Comparison of ENCODE assay signal across 14 mouse cellular contexts in the genomic region with DNA sequence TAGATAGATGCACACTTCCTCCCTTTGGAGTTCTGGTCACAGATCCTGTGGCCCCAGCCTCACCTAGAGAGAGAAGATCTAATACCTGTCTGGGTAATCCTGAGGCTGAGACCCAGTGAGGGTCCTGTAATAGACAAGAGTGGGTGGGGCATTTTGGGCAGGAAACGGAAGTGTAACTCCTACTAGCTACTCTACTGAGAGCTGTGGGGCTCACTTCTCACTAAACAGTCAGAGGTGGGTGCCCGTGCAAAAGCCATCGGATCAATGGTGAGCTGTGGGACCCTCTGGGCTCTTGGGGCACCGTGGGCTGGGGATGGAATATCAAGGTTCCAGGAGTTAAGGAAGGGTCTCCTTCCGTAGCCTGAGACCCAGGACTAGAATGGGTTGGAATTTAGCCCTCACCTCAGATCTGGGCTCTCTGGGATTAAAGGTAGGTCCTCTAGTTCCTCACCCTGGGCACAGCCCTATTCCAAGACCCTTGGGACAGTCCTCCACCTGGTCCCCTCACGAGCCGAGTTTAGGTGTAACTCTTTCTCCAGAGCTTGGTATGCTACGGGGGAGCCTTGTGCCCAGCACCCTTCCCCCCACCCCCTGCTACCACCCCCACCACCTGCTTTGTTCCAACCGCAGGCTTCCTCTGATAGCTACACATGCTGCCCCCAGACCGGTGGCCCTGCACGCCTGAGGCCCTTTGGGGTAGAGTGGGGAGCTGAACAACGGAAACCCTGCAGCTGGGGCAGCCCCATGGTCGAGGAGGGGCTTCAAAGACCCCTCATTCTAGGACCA. TPM values are rescaled to one million over a fixed set of nuclear protein-coding genes. Genes with fewer than 3 reads are reported as not detected.
DNase-seq lines count a peak whose midpoint lies in the region; ATAC-seq and TF ChIP-seq lines count a peak whose summit lies in the region.
"Had no signal": no experiment of that assay in that cellular context is flagged by ENCODE, and none has a peak within 500 bp of the region (broad histone marks: within the 10 kb centered on the region; RNA-seq: fewer than 3 reads in every experiment).

No protein-coding gene starts in this region.

- DNase-seq in heart, postnatal 4 days, result no peak
- peak; percentile 39 to 47 for DNase-seq in CD8-positive naive resting alpha-beta T cell, adult 2 months (ENCODE audit: low read depth in 2 of 2, low spot score in 2 of 2)
- no peak for DNase-seq in adrenal gland, adult 18-20 months (ENCODE audit: low spot score in 2 of 2)
- DNase-seq in gastrocnemius, postnatal 14 days, result no peak
- DNase-seq: cerebellum, adult 11 months had no signal

- H3K9me3 ChIP-seq in heart, embryonic 16.5 days (replicated peaks; ENCODE audit: control insufficient read depth, low read length), result no peaks in the 10 kb centered on the region
- no peaks in the 10 kb centered on the region for H3K9me3 ChIP-seq in midbrain, embryonic 13.5 days

- H3K36me3 ChIP-seq in heart, embryonic 16.5 days (ENCODE audit: control insufficient read depth, insufficient read depth), result peaks cover 28% of the 10 kb centered on the region
- H3K36me3 ChIP-seq in small intestine, adult 2 months (ENCODE audit: control insufficient read depth, insufficient read depth, low read length), result peaks cover 66% of the 10 kb centered on the region
- peaks cover 84% of the 10 kb centered on the region for H3K36me3 ChIP-seq in midbrain, embryonic 13.5 days

- peak overlapping the region; percentile 51 for H3K9ac ChIP-seq in heart, embryonic 16.5 days (ENCODE audit: low read length)
- H3K9ac ChIP-seq in midbrain, embryonic 13.5 days (replicated peaks), result no peak overlapping the region

- peak; percentile 54; the same call in 1 of the 2 replicates for TF ChIP-seq POLR2A in small intestine, adult 2 months (IDR thresholded peaks at IDR 0.05; ENCODE audit: low read depth, low read length)

- peak overlapping the region; percentile 41 for H3K27ac ChIP-seq in heart, embryonic 16.5 days (ENCODE audit: low read length)
- peak overlapping the region; percentile 73 for H3K27ac ChIP-seq in small intestine, adult 2 months (ENCODE audit: insufficient read depth, low read depth, low read length)
- no peak overlapping the region for H3K27ac ChIP-seq in midbrain, embryonic 13.5 days
- H3K27ac ChIP-seq: left cerebral cortex, adult 2 months had no signal

- peaks cover 6% of the 10 kb centered on the region for H3K4me1 ChIP-seq in heart, embryonic 16.5 days (ENCODE audit: control insufficient read depth, insufficient read depth, low read length)
- H3K4me1 ChIP-seq in small intestine, adult 2 months (ENCODE audit: control insufficient read depth, insufficient read depth, insufficient read length, low read length), result peaks cover 8% of the 10 kb centered on the region
- peaks cover 16% of the 10 kb centered on the region for H3K4me1 ChIP-seq in midbrain, embryonic 13.5 days (replicated peaks)

- 0 out of 2 replicates have a peak overlapping the region, but pooled peaks have one; percentile 5 for H3K4me2 ChIP-seq in heart, embryonic 16.5 days (ENCODE audit: low read depth, low read length)
- H3K4me2 ChIP-seq in midbrain, embryonic 13.5 days (replicated peaks), result no peak overlapping the region

- H3K4me3 ChIP-seq in heart, embryonic 16.5 days (ENCODE audit: low read length), result peak overlapping the region; percentile 32
- peak overlapping the region; percentile 44 for H3K4me3 ChIP-seq in small intestine, adult 2 months (ENCODE audit: low read depth, low read length)
- no peak overlapping the region for H3K4me3 ChIP-seq in midbrain, embryonic 13.5 days (replicated peaks)
- H3K4me3 ChIP-seq: left cerebral cortex, adult 2 months had no signal

- TF ChIP-seq CTCF in small intestine, adult 2 months (IDR thresholded peaks at IDR 0.05; ENCODE audit: extremely low read depth, insufficient read length, insufficient replicate concordance, low read depth, low read length), result no peak

- no peaks in the 10 kb centered on the region for H3K27me3 ChIP-seq in heart, embryonic 16.5 days (ENCODE audit: control insufficient read depth, insufficient read depth, low read length)
- no peaks in the 10 kb centered on the region for H3K27me3 ChIP-seq in small intestine, adult 2 months (ENCODE audit: control insufficient read depth, insufficient read depth, low read length)
- H3K27me3 ChIP-seq in midbrain, embryonic 13.5 days, result no peaks in the 10 kb centered on the region
- H3K27me3 ChIP-seq: Patski had no signal

- intact Hi-C loops in gastrocnemius, postnatal 14 days (cut with DNase I; ENCODE audit: low total_unique reads), result no loop called here

- ATAC-seq in heart, embryonic 16.5 days (replicated peaks; ENCODE audit: extremely low read depth, insufficient read depth, low FRiP score), result no peak
- ATAC-seq in hematopoietic stem cell, adult 5-6 weeks (replicated peaks in 1 of 2; ENCODE audit: insufficient read depth in 1 of 2, low FRiP score in 2 of 2, low TSS enrichment in 1 of 2, low read depth in 1 of 2, poor library complexity in 2 of 2, severe bottlenecking in 2 of 2), result peak; percentile 65 to 66
- no peak for ATAC-seq in midbrain, embryonic 13.5 days
- ATAC-seq: hindbrain, embryonic 16.5 days had no signal

- WGBS in heart, embryonic 16.5 days, result 63% methylated on average over 13 of the region's 13 CpGs
- 72% methylated on average over 13 of the region's 13 CpGs for WGBS in small intestine, adult 2 months
- 85% methylated on average over 13 of the region's 13 CpGs for WGBS in midbrain, embryonic 13.5 days

RNA-seq across cellular contexts. Expression of a gene that starts 1.2 kb away (rescaled TPM):
- polyA plus RNA-seq in heart, embryonic 16.5 days (2015; fragmentation: Nextera tagmentation; extraction: Ambion mirVana), result 25.3 and 71.1 TPM in 2 replicates
- total RNA-seq in heart, postnatal 4 days (2021), result 1 to 10 TPM; 2.0 to 2.2 TPM
- 229 and 295 TPM in 2 replicates for total RNA-seq in hematopoietic stem cell, adult 5-6 weeks (2017)
- polyA plus RNA-seq in small intestine, adult 2 months (2012; rRNA removed), result 95.3 and 169 TPM in 2 replicates
- 1 to 10 TPM; 3.2 to 3.3 TPM for total RNA-seq in adrenal gland, adult 18-20 months (2021)
- total RNA-seq in gastrocnemius, postnatal 14 days (2021), result under 1 TPM; 0.29 to 0.78 TPM
- 0.24 and 0.50 TPM in 2 replicates for polyA plus RNA-seq in midbrain, embryonic 13.5 days (2015; fragmentation: Nextera tagmentation; extraction: Ambion mirVana)

RNA-seq across cellular contexts. Expression of a gene that starts 6.2 kb away (rescaled TPM):
- 133 and 134 TPM in 2 replicates for polyA plus RNA-seq in heart, embryonic 16.5 days (2015; fragmentation: Nextera tagmentation; extraction: Ambion mirVana)
- 10 to 100 TPM; 74.6 to 74.8 TPM for total RNA-seq in heart, postnatal 4 days (2021)
- total RNA-seq in hematopoietic stem cell, adult 5-6 weeks (2017), result 66.9 and 109 TPM in 2 replicates
- 264 and 493 TPM in 2 replicates for polyA plus RNA-seq in small intestine, adult 2 months (2012; rRNA removed)
- total RNA-seq in adrenal gland, adult 18-20 months (2021), result 100 to 1,000 TPM; 145 to 150 TPM
- total RNA-seq in gastrocnemius, postnatal 14 days (2021), result 10 to 100 TPM; 31.7 to 31.8 TPM
- 121 and 127 TPM in 2 replicates for polyA plus RNA-seq in midbrain, embryonic 13.5 days (2015; fragmentation: Nextera tagmentation; extraction: Ambion mirVana)

RNA-seq across cellular contexts. Expression of a gene that starts 8.5 kb away (rescaled TPM):
- 47.4 and 48.7 TPM in 2 replicates for polyA plus RNA-seq in heart, embryonic 16.5 days (2015; fragmentation: Nextera tagmentation; extraction: Ambion mirVana)
- 10 to 100 TPM; 26.0 to 26.3 TPM for total RNA-seq in heart, postnatal 4 days (2021)
- 16.2 and 18.8 TPM in 2 replicates for total RNA-seq in hematopoietic stem cell, adult 5-6 weeks (2017)
- polyA plus RNA-seq in small intestine, adult 2 months (2012; rRNA removed), result 37.9 and 42.5 TPM in 2 replicates
- total RNA-seq in adrenal gland, adult 18-20 months (2021), result 10 to 100 TPM; 30.2 to 36.3 TPM
- total RNA-seq in gastrocnemius, postnatal 14 days (2021), result 10 to 100 TPM; 28.5 to 31.3 TPM
- polyA plus RNA-seq in midbrain, embryonic 13.5 days (2015; fragmentation: Nextera tagmentation; extraction: Ambion mirVana), result 60.5 and 62.9 TPM in 2 replicates

RNA-seq across cellular contexts. Expression of a gene that starts 10.8 kb away (rescaled TPM):
- polyA plus RNA-seq in heart, embryonic 16.5 days (2015; fragmentation: Nextera tagmentation; extraction: Ambion mirVana), result 0.11 TPM in 1 of 2 replicates, not detected in the other
- total RNA-seq in heart, postnatal 4 days (2021), result under 1 TPM in 1 of 2 experiments, not detected in 1; 0.18 TPM
- not detected in 2 replicates for total RNA-seq in hematopoietic stem cell, adult 5-6 weeks (2017)
- 0.25 and 0.42 TPM in 2 replicates for polyA plus RNA-seq in small intestine, adult 2 months (2012; rRNA removed)
- total RNA-seq in adrenal gland, adult 18-20 months (2021), result under 1 TPM; 0.16 to 0.60 TPM
- total RNA-seq in gastrocnemius, postnatal 14 days (2021), result under 1 TPM in 1 of 2 experiments, not detected in 1; 0.14 TPM
- polyA plus RNA-seq in midbrain, embryonic 13.5 days (2015; fragmentation: Nextera tagmentation; extraction: Ambion mirVana), result 0.19 and 0.34 TPM in 2 replicates
- polyA plus RNA-seq: forebrain, embryonic 11.5 days; stomach, embryonic 14.5 days had no signal

RNA-seq across cellular contexts. Expression of a gene that starts 15.0 kb away (rescaled TPM):
- not detected in 2 replicates for polyA plus RNA-seq in heart, embryonic 16.5 days (2015; fragmentation: Nextera tagmentation; extraction: Ambion mirVana)
- total RNA-seq in heart, postnatal 4 days (2021), result under 1 TPM in 1 of 2 experiments, not detected in 1; 0.07 TPM
- not detected in 2 replicates for total RNA-seq in hematopoietic stem cell, adult 5-6 weeks (2017)
- polyA plus RNA-seq in small intestine, adult 2 months (2012; rRNA removed), result 0.06 TPM in 1 of 2 replicates, not detected in the other
- not detected for total RNA-seq in adrenal gland, adult 18-20 months (2021)
- total RNA-seq in gastrocnemius, postnatal 14 days (2021), result not detected
- 0.05 and 0.08 TPM in 2 replicates for polyA plus RNA-seq in midbrain, embryonic 13.5 days (2015; fragmentation: Nextera tagmentation; extraction: Ambion mirVana)
- total RNA-seq: left cerebral cortex, adult 2 months had no signal
- polyA plus RNA-seq: forebrain, embryonic 11.5 days; hindbrain, embryonic 16.5 days; Patski; stomach, embryonic 14.5 days had no signal

Comparison
In these comparisons a context has a peak if more than half of its experiments do, and no peak if none do; other contexts are left out.
1. ATAC-seq: peak in hematopoietic stem cell, adult 5-6 weeks (2 of 2); none in heart, embryonic 16.5 days (single experiment) and midbrain, embryonic 13.5 days (single experiment).
2. DNase-seq: peak in CD8-positive naive resting alpha-beta T cell, adult 2 months (2 of 2); none in heart, postnatal 4 days (single experiment), adrenal gland, adult 18-20 months (0 of 2) and gastrocnemius, postnatal 14 days (single experiment).
3. RNA of a gene that starts 1.2 kb away (total RNA-seq): 229 to 295 TPM in hematopoietic stem cell, adult 5-6 weeks; 3.2 to 3.3 TPM in adrenal gland, adult 18-20 months, 2.0 to 2.2 TPM in heart, postnatal 4 days and 0.29 to 0.78 TPM in gastrocnemius, postnatal 14 days; every median in the first group is over 10 times any median in the second.